Mouse (Mus musculus) megakaryocyte, adult 5-6 weeks (primary cell): ENCODE measurements around the gene Gfap. TPM values are rescaled to one million over a fixed set of nuclear protein-coding genes. Genes with fewer than 3 reads are reported as not detected.

Source experiments
- ATAC-seq: 2 replicates; pipeline ENCODE4 v1.8.0; 2016; ENCODE audit warnings: mild to moderate bottlenecking, inconsistent platforms; ENCODE audit not compliant: poor library complexity, severe bottlenecking
- total RNA-seq, 2 experiments: library from RNA; stranded (forward) in 1 of 2; stranded (reverse) in 1 of 2; fragments of 153-499, 151-499 nt in 1 of 2; fragments of 221-1000, 200-1000 nt in 1 of 2; gene quantifications; 2 replicates each; pipeline versions ENCODE4 v1.2.3 to v1.2.4; 2015 to 2017

Gene Gfap
- total RNA-seq, 2 experiments from 2014 or later = 0.49 TPM; not detected in 1

GRCm38 (mm10) chr11:102898408-102898807, 2.3 kb downstream of the Gfap start:
- ATAC-seq = no peak

GRCm38 (mm10) chr11:102896641-102897040, 4.1 kb downstream of the Gfap start:
- ATAC-seq = no peak

- ATAC-seq = no peak
Measured at GRCm38 (mm10) chr11:102895779-102896178, 4.9 kb downstream of the Gfap start.

GRCm38 (mm10) chr11:102894716-102895115, 6.0 kb downstream of the Gfap start:
- no peak for ATAC-seq

- ATAC-seq = peak; percentile 92
Measured at GRCm38 (mm10) chr11:102893015-102893651, 7.6 kb downstream of the Gfap start.

GRCm38 (mm10) chr11:102890096-102890495, 10.6 kb downstream of the Gfap start:
- ATAC-seq = no peak

GRCm38 (mm10) chr11:102888135-102888534, 12.6 kb downstream of the Gfap start:
- no peak for ATAC-seq

GRCm38 (mm10) chr11:102887433-102887832, 13.3 kb downstream of the Gfap start:
- ATAC-seq = no peak

- ATAC-seq = no peak
Measured at GRCm38 (mm10) chr11:102884616-102885219, 16.0 kb downstream of the Gfap start, which contains the start of gene Fam187a. TSS of gene Fam187a (plus strand) at chr11:102885169.

- no peak for ATAC-seq
Measured at GRCm38 (mm10) chr11:102881314-102882198, 19.2 kb downstream of the Gfap start.

GRCm38 (mm10) chr11:102880585-102881313, 20.0 kb downstream of the Gfap start, which contains the start of the genes Eftud2 and Ccdc103:
TSS of gene Eftud2 (minus strand) at chr11:102880985.
TSS of gene Ccdc103 (plus strand) at chr11:102881204.
- peak; percentile 96 for ATAC-seq

GRCm38 (mm10) chr11:102879558-102879957, 21.2 kb downstream of the Gfap start:
- ATAC-seq = no peak

GRCm38 (mm10) chr11:102874801-102875334, 25.8 kb downstream of the Gfap start:
- ATAC-seq = no peak

GRCm38 (mm10) chr11:102864272-102864671, 36.4 kb downstream of the Gfap start:
- ATAC-seq = no peak

GRCm38 (mm10) chr11:102859933-102860332, 40.8 kb downstream of the Gfap start:
- no peak for ATAC-seq

- no peak for ATAC-seq
Measured at GRCm38 (mm10) chr11:102858951-102859350, 41.8 kb downstream of the Gfap start.

GRCm38 (mm10) chr11:102855941-102856340, 44.8 kb downstream of the Gfap start:
- no peak for ATAC-seq

GRCm38 (mm10) chr11:102853760-102854159, 47.0 kb downstream of the Gfap start:
- no peak for ATAC-seq

GRCm38 (mm10) chr11:102851883-102852282, 48.8 kb downstream of the Gfap start:
- peak; percentile 57; the same call in 1 of the 2 replicates for ATAC-seq

- ATAC-seq = no peak
Measured at GRCm38 (mm10) chr11:102845926-102846325, 54.8 kb downstream of the Gfap start.
